Mouse (Mus musculus) left cerebral cortex, adult 18-20 months (tissue): ENCODE data around the gene Mas1. TPM values are rescaled to one million over a fixed set of nuclear protein-coding genes. Genes with fewer than 3 reads are reported as not detected.

Experiments used
- DNase-seq, 2 experiments: peaks; one replicate each; pipeline ENCODE4 v3.0.0; 2021 to 2022; ENCODE audit warnings: low spot score in 2 of 2, mixed read lengths in 1 of 2
- total RNA-seq, 2 experiments: library from RNA; stranded (reverse); gene quantifications; 2 replicates each; pipeline ENCODE4 v1.2.3; 2021

The Mas1 gene
- total RNA-seq, 2 experiments from 2014 or later = 33.7 to 39.3 TPM

- no peak for DNase-seq
These were observed 35.3 kb downstream of the Mas1 start for GRCm38 (mm10) chr17:12832657-12833056.

GRCm38 (mm10) chr17:12832231-12832630 is 35.7 kb downstream of the Mas1 start:
- no peak for DNase-seq

DNA sequence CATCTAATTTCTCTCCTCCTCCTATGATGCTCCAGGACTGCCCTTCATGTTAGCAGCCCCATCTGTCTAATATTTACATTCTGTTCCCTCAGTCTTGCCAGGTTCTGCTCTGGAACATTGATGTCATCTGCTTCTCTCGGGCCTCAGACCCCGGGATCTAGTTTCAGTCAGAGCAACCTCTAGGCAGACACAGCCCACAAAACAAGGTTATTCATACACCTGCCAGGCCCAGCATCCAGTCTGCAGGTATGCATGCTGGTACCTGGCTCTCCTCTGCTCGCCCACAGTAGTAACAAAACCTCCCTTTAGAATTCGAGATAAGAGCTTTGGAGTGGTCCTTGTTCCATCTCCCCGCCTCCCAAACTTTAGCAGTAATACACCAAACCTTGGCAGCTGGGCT is 37.6 kb downstream of the Mas1 start:
- no peak for DNase-seq

GRCm38 (mm10) chr17:12815885-12816284 is 52.1 kb downstream of the Mas1 start:
- DNase-seq = no peak

- DNase-seq = no peak
These were observed 53.4 kb downstream of the Mas1 start for GRCm38 (mm10) chr17:12814502-12814901.

GRCm38 (mm10) chr17:12810973-12811303 is 57.0 kb downstream of the Mas1 start:
- no peak for DNase-seq

- peak; percentile 60 to 71 for DNase-seq
These were observed 57.6 kb downstream of the Mas1 start for GRCm38 (mm10) chr17:12810103-12810972.

DNA sequence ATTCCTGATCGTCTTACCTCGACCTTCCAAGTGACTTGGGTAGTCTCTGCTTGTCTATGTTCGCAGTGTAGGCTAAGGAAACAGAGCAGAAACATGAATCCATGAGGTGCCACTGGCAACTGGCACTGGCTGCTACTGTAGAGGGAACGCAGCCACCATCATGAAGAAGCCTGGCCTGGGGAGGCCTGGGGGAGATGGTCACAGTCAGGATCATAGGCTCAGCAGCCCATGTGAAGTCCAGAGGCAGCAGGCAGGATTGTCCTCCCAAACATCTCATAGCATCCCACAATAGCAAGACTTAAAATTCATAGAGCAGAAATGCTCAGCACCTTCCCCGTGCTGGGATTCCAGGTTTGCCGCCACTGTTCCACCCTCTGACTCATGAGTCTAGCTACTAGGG is 59.1 kb downstream of the Mas1 start:
- DNase-seq = no peak

DNA sequence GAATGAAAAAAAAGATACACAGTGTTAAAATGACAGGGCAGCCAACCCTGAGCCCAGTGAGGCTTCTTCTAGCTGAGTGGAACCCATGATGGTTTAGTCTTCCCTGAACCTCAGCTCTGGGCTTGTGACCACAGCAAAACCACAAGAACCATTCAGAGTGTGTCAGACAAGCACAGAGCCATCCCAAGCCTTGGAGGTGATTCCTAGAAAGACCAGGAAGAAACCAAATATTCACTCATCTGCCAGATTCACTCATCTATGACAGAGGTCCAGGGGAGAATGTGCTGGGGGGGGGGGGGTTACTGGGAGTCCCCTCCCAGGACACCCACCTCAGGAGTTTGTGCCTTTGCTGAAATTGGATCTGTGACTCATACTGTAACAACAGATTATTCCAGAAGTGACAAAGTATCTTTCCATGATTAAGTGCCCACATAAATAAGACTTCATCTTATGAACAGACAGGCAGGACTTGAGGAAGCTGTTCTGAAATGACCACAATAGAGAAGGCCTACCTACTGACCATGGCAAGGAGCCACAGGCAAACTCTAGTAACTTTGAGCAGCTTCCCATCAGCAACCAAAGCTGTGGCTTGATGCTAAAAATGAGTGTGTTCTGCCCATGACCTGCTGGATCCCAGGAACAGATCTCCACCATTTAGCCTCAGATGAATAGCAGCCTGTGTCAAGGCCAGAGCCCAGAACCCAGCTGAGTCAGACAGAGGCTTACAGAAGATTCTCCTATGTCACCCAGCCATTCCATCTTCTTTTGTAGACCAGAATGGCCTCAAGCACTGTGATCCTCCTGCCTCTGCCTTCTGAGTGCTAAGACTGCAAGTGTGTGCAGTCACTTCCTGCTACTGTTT is 63.1 kb downstream of the Mas1 start:
- DNase-seq = no peak

DNA sequence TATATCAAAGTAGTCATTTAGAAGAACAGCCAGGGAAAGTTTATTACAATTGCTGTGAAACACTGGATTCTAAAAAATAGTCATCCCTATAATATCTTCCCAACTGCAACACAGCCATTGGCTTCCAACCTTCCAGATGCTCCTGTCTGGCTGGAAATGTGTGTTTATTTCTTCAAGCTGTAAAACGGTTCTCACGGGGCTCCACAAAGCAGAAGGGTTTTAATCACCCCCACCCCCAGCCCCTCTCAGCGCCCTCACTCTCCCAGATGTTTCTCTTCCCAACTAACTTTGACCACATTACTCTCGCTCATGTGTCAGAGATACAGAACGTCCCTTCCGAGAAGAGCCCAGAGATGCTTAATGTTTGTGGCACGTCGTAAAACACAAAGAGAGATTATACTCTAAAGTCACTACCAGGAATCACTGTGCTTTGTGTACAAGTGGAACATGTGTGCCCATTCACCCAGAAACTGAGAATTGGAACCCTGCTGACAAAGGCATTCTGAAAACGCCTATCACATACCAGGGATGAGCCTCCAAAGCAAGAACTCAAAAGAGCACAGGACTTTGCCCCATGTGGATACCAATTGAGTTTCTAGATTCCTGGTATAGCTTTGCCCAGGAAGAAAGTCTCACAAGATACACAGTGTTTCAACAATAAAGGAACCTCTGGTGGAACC is 65.9 kb downstream of the Mas1 start:
- no peak for DNase-seq

DNA sequence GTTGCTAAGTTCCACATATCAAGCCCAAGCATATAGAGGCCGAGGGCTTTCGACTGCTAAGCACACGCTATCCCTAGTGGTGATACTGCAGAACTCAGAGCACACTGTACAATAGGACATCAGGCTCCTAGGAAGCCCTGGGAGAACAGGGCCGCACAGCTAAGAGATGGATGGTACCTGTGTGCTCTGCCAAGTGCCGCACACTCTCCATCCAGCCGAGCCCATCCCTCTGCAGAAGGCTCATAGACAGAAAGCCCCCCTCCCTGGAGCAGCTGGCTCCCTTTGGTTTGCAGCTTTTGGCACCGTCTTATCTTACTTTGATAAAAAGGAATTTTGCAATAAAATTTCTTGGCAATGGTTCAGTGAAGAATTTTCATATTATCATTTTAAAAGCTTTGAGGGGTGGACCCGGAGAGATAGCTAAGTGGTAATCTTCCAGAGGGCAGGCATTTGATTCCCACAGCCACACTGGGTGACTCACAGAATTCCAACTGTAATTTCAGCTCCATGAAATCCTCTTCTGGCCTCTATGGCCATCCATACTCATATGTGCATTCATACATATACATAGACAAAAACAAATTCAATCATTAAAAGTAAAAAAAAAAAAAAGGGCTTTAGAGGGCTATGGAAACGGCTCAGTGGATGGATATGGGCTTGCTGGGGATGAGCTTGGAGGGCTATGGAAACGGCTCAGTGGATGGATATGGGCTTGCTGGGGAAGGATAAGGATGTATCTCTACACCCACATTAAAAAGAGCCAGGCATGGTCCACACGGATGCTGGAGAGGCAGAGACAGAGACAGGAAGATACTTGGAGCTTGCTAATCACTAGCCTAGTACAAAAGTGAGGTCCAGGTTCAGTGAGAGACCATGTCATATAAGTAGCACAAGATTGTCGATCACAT is 68.3 kb downstream of the Mas1 start:
- DNase-seq = no peak

GRCm38 (mm10) chr17:12798571-12798970 is 69.4 kb downstream of the Mas1 start:
- no peak for DNase-seq

DNA sequence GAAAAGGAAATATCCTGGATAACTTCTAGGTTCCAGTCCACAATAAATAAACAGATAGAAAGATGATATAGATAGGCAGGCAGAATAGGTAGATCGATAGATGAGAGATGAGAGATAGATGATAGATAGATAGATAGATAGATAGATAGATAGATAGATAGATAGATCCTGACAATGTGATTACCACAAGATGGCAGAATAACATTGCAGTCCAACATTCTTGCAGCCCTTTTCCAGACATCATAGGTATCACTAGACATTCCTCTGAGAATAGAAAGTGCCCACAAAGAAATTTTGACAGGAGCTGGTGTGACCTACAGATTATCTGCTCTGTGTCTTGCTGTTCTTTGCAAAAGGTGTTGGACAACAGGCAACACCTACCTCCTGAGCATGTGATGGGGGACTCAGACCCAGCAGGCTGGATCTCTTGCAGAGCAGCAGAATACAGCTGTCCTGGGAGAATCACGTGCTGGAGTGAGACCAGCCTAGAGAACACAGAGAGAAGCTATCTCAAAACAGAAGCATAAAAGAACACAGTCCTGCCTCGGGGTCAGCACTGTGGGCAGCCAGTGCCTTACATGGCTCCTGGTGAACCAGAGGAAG is 70.4 kb downstream of the Mas1 start:
- DNase-seq = no peak

- DNase-seq = no peak
These were observed 71.3 kb downstream of the Mas1 start for GRCm38 (mm10) chr17:12796633-12797032.

DNA sequence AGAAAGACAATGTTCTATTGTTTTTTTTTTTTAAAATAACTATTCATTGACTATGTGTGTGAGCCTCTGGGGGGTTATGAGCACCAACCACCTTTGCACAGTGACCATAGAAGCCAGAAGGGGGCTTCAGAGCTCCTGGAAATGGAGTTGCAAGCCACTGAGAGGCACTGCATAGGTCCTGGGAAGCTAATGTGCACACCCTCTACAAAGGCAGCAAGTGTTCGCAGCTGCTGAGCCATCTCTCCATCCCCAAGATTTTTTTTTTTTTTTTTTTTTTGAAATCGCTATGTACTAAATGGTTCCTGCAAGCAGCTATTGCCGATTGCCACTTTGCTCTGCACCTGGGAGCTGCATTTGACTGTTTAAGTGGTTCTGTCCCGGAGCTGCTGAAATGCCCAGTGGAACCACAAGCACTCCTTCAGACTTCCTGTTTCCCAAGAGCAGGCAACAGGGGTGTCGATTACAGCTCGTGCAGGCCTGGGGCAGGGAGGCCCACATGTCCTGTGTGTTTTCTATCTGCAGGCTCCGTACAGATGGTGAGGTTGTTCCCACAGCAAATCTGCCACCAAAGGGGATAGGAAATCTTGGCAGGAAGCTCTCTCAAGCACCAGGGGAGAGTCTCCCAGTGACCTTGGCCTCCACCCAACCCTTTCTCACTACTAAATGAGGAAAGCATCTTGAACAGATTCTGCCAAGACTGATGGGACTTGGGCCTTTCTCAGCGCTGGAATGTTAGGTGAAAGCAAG is 74.1 kb downstream of the Mas1 start:
- DNase-seq = no peak

- no peak for DNase-seq
These were observed 75.3 kb downstream of the Mas1 start for GRCm38 (mm10) chr17:12792422-12793206.

DNA sequence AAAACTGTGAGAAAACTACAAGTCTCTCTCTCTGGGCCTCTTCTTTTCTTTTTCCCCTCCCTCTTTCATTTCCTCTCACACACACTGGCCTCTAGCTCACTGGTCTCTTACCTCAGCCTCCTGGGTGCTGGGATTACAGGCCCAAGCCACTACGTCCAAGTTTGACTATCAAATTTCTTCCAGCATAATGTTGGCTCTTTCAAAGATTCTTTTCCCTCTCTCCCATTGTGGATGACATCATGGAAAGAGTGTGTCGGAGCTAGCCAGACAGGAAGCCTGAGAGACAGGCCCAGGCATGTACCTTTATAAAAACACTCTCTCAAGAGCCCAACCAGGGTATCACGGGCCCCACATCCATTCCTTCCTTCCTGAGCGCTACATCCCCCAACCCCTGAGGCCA is 76.5 kb downstream of the Mas1 start:
- DNase-seq = no peak

GRCm38 (mm10) chr17:12791079-12791406 is 76.9 kb downstream of the Mas1 start:
- DNase-seq = no peak
